Comparison of ENCODE assay signal across 8 mouse cellular contexts in the genomic region with DNA sequence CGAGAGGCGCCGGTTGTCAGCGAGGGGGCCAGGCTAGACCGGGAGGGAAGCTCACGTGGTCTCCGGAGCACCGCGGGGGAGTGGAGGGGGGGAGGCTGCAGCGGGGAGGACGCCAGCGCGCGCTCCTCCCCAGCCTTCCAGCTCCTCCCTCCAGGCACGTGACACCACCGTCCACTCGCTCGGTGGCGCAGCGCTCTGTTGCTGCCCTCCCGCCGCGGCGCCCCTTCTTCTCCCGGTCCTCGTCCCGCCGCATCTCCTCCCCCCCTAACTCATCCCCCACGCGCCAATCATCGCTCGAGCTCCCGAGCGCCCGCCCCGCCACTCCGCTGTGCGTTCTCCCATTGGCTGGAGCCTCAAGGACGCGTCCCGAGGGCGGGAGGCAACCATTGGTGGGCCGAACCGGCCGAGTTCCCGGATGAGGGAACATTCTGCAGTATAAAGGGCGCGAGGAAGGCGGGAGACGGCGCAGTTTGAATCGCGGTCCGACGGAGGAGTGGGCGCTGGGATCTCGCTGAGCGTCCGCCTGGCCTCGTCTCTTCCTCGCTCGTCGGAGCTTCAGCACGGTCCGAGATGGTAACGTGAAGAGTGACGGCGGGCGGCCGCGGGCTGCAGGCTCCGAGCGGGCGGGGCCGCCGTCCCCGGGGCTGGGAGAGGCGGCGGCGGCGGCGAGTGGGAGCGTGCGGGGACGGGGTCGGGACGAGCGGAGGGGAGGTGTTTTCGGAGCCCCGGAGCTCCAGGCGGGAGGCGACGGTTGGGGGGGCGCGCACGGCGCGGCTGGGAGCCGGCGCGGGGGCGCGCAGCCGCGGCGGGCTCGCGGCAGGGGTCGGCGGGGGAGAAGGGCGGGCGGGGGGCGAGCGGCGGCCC. TPM values are rescaled to one million over a fixed set of nuclear protein-coding genes. Genes with fewer than 3 reads are reported as not detected.
DNase-seq lines count a peak whose midpoint lies in the region; ATAC-seq and TF ChIP-seq lines count a peak whose summit lies in the region.

Gene H2afz (plus strand): TSS at position 364 of the 864 bp plus-strand sequence.

- peak within 1 kb of the TSS; percentile 61 for H3K4me2 ChIP-seq in embryonic facial prominence, embryonic 15.5 days (replicated peaks)
- peak within 1 kb of the TSS; percentile 53 for H3K4me2 ChIP-seq in kidney, embryonic 14.5 days (replicated peaks; ENCODE audit: low read depth, low read length)
- H3K4me2 ChIP-seq in limb, embryonic 15.5 days = peak within 1 kb of the TSS; percentile 60

- DNase-seq in 416B (ENCODE audit: low read depth) = peak; percentile 99
- DNase-seq in heart, adult 9 months (ENCODE audit: low spot score in 2 of 2) = peak; percentile 97
- peak; percentile 94 to 95 for DNase-seq in monocyte, adult 2 months (ENCODE audit: low read depth in 1 of 2, low spot score in 2 of 2)
- peak; percentile 99 for DNase-seq in spleen, postnatal 36 days (ENCODE audit: low spot score in 2 of 2)

- peak; percentile 95 for TF ChIP-seq POLR2A in bone marrow, adult 2 months (IDR thresholded peaks at IDR 0.05; ENCODE audit: borderline replicate concordance, control insufficient read depth, low read depth, low read length)

- H3K9ac ChIP-seq in embryonic facial prominence, embryonic 15.5 days = peak within 1 kb of the TSS; percentile 81
- H3K9ac ChIP-seq in kidney, embryonic 14.5 days (ENCODE audit: low read depth, low read length) = peak within 1 kb of the TSS; percentile 98
- H3K9ac ChIP-seq in limb, embryonic 15.5 days = peak within 1 kb of the TSS; percentile 85

- TF ChIP-seq CTCF in bone marrow, adult 2 months (IDR thresholded peaks at IDR 0.05; ENCODE audit: control insufficient read depth, insufficient read depth, low read length) = no peak

- peak within 1 kb of the TSS; percentile 95 for H3K27ac ChIP-seq in bone marrow, adult 2 months (ENCODE audit: control insufficient read depth, insufficient read depth, low read depth, low read length, poor library complexity)
- peak within 1 kb of the TSS; percentile 97 for H3K27ac ChIP-seq in embryonic facial prominence, embryonic 15.5 days (replicated peaks)
- peak within 1 kb of the TSS; percentile 99 for H3K27ac ChIP-seq in kidney, embryonic 14.5 days (ENCODE audit: low read depth, low read length)
- peak within 1 kb of the TSS; percentile 96 for H3K27ac ChIP-seq in limb, embryonic 15.5 days

- H3K36me3 ChIP-seq in embryonic facial prominence, embryonic 15.5 days = no peaks in the 10 kb centered on the region
- H3K36me3 ChIP-seq in kidney, embryonic 14.5 days (ENCODE audit: control insufficient read depth, insufficient read depth, low read length) = peaks cover 10% of the 10 kb centered on the region; the same call in 1 of the 2 replicates
- 0 out of 2 replicates have a peak, but pooled peaks cover 3% of the 10 kb centered on the region for H3K36me3 ChIP-seq in limb, embryonic 15.5 days

- no peaks in the 10 kb centered on the region for H3K27me3 ChIP-seq in embryonic facial prominence, embryonic 15.5 days
- no peaks in the 10 kb centered on the region for H3K27me3 ChIP-seq in kidney, embryonic 14.5 days (ENCODE audit: control insufficient read depth, insufficient read depth, low read length)
- H3K27me3 ChIP-seq in limb, embryonic 15.5 days = no peaks in the 10 kb centered on the region

- H3K9me3 ChIP-seq in embryonic facial prominence, embryonic 15.5 days (replicated peaks) = no peaks in the 10 kb centered on the region
- H3K9me3 ChIP-seq in kidney, embryonic 14.5 days (ENCODE audit: control insufficient read depth, low read length) = no peaks in the 10 kb centered on the region
- H3K9me3 ChIP-seq in limb, embryonic 15.5 days = no peaks in the 10 kb centered on the region

- H3K4me3 ChIP-seq in bone marrow, adult 2 months (replicated peaks; ENCODE audit: control insufficient read depth, low read depth, low read length) = peak within 1 kb of the TSS; percentile 81
- H3K4me3 ChIP-seq in embryonic facial prominence, embryonic 15.5 days (replicated peaks) = peak within 1 kb of the TSS; percentile 68
- H3K4me3 ChIP-seq in kidney, embryonic 14.5 days (ENCODE audit: low read length) = peak within 1 kb of the TSS; percentile 83
- peak within 1 kb of the TSS; percentile 80 for H3K4me3 ChIP-seq in limb, embryonic 15.5 days

- peak; percentile 96 for ATAC-seq in embryonic facial prominence, embryonic 15.5 days (ENCODE audit: insufficient number of reproducible peaks, low FRiP score, low TSS enrichment, low read depth)
- peak; percentile 95 for ATAC-seq in kidney, embryonic 14.5 days (ENCODE audit: low FRiP score, low TSS enrichment)
- ATAC-seq in limb, embryonic 15.5 days (ENCODE audit: insufficient number of reproducible peaks, low FRiP score, low TSS enrichment, low read depth) = peak; percentile 95

- 2% methylated on average over 106 of the region's 115 CpGs for WGBS in bone marrow, adult 2 months
- under 1% methylated on average over 85 of the region's 115 CpGs for WGBS in embryonic facial prominence, embryonic 15.5 days
- under 1% methylated on average over 76 of the region's 115 CpGs for WGBS in kidney, embryonic 14.5 days
- WGBS in limb, embryonic 15.5 days = under 1% methylated on average over 62 of the region's 115 CpGs

- no peaks in the 10 kb centered on the region; the same call in 1 of the 2 replicates for H3K4me1 ChIP-seq in bone marrow, adult 2 months (ENCODE audit: control insufficient read depth, insufficient read depth, low read length)
- H3K4me1 ChIP-seq in embryonic facial prominence, embryonic 15.5 days = peaks cover 17% of the 10 kb centered on the region
- 0 out of 2 replicates have a peak, but pooled peaks cover 3% of the 10 kb centered on the region for H3K4me1 ChIP-seq in kidney, embryonic 14.5 days (ENCODE audit: control insufficient read depth, insufficient read depth, low read length)
- H3K4me1 ChIP-seq in limb, embryonic 15.5 days = peaks cover 22% of the 10 kb centered on the region

RNA-seq across cellular contexts. Expression of gene H2afz, which starts in this region (rescaled TPM):
- polyA plus RNA-seq in bone marrow, adult 2 months (2011; ENCODE audit: insufficient read depth, insufficient read length, low replicate concordance, missing spikeins) = 331 and 355 TPM in 2 replicates
- 1,249 and 1,332 TPM in 2 replicates for polyA plus RNA-seq in embryonic facial prominence, embryonic 15.5 days (2015; fragmentation: Nextera tagmentation; extraction: Ambion mirVana)
- 2,687 and 3,357 TPM in 2 replicates for polyA plus RNA-seq in kidney, embryonic 14.5 days (2014; fragmentation: Nextera tagmentation; extraction: Ambion mirVana)
- polyA plus RNA-seq in limb, embryonic 15.5 days (2015; fragmentation: Nextera tagmentation; extraction: Ambion mirVana) = 1,142 and 1,223 TPM in 2 replicates

Comparison
In these comparisons a context has a peak if more than half of its experiments do, and no peak if none do; other contexts are left out.
1. Peak in every context shown above with its lines: DNase-seq, ATAC-seq, H3K4me3 ChIP-seq and H3K27ac ChIP-seq.